Mouse (Mus musculus): Measurements from ENCODE around the gene Ghrl. TPM values are rescaled to one million over a fixed set of nuclear protein-coding genes. Genes with fewer than 3 reads are reported as not detected.

Gene Ghrl
- total and polyA plus RNA-seq, 3 experiments: 1.1 TPM; not detected in 2

DNA sequence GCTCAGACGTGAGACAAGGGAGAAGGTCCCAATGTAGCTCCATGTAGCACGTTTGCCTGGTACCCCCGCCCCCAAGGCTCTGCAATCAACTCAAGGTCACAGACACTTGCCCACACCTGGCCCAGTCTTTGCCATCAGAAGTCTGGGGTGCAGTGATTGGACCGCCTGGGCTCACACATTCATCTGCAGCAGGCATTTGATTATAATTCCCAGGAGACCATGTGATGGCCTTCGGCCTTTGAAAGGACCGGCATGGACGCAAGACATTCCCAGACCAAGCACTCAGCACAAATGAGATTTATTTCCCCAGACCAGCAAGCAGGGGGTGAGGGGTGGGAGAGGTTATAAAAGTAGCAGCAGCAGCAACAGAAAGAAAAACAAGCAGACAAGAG is 29.7 kb downstream of the Ghrl start:
- intact Hi-C loops (cut with DNase I): no loop called here
- Histone ChIP-seq H3K27me3 (ENCODE audit: control insufficient read depth, insufficient read depth, low read length) (no peaks in the 10 kb centered on the region), H3K36me3 (ENCODE audit: control insufficient read depth, insufficient read depth, low read length) (no peaks in the 10 kb centered on the region; the same call in 1 of the 2 replicates), H3K4me1 (ENCODE audit: control insufficient read depth, insufficient read depth, low read length) (peaks cover 9% of the 10 kb centered on the region), H3K27ac (peak overlapping the region; percentile 43), H3K4me3 (no peak overlapping the region), H3K9ac (ENCODE audit: low read depth, low read length) (no peak overlapping the region), H3K79me2 (replicated peaks; ENCODE audit: control insufficient read depth, insufficient read depth, low read length) (no peaks in the 10 kb centered on the region)
- DNase-seq: no peak
- TF ChIP-seq POLR2A (IDR thresholded peaks at IDR 0.05; ENCODE audit: insufficient read depth, low read depth, low read length) (no peak), CTCF (IDR thresholded peaks at IDR 0.05) (no peak), EP300 (IDR thresholded peaks at IDR 0.05; ENCODE audit: insufficient read depth, low read depth, low read length) (no peak)
- 48% methylated on average over 7 of the region's 7 CpGs for WGBS

DNA sequence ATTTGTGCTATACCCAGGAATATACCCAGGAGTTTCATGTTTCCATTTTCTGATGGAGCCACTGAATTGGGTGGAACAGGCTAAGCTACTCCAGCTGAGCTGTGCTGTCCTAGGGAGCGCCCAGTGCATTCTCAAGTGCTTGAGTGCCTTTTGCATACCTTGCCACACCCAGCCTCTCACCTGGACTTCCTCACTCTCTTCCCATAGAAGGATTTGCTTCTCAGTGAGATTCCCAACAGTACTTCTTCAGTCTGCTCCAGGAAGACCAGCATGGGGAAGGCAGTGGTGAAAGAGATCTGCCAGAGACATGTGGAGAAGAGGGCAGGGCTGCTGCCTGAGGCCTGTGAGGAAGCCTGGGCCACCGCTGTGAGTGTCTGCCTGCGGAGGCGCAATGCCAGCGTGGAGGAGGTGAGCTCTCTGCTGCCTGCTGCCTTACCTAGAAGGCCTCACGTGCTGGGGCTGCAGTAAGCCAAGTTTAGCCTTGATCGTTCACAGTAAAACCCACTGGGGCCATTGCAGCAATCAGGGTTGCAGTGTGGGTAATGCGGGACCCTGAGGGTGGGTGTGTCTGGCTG is 33.0 kb downstream of the Ghrl start:
- Histone ChIP-seq H3K79me2 (replicated peaks; ENCODE audit: control insufficient read depth, insufficient read depth, low read length) (no peaks in the 10 kb centered on the region), H3K9ac (ENCODE audit: low read depth, low read length) (no peak overlapping the region), H3K27ac (no peak overlapping the region), H3K27me3 (ENCODE audit: control insufficient read depth, insufficient read depth, low read length) (no peaks in the 10 kb centered on the region), H3K4me1 (ENCODE audit: control insufficient read depth, insufficient read depth, low read length) (peaks cover 9% of the 10 kb centered on the region), H3K36me3 (ENCODE audit: control insufficient read depth, insufficient read depth, low read length) (no peaks in the 10 kb centered on the region), H3K4me3 (no peak overlapping the region)
- 76% methylated on average over 8 of the region's 8 CpGs for WGBS
- TF ChIP-seq CTCF (IDR thresholded peaks at IDR 0.05) (no peak), EP300 (IDR thresholded peaks at IDR 0.05; ENCODE audit: insufficient read depth, low read depth, low read length) (no peak), POLR2A (IDR thresholded peaks at IDR 0.05; ENCODE audit: insufficient read depth, low read depth, low read length) (no peak)
- intact Hi-C loops (cut with DNase I): no loop called here
- DNase-seq: no peak

DNA sequence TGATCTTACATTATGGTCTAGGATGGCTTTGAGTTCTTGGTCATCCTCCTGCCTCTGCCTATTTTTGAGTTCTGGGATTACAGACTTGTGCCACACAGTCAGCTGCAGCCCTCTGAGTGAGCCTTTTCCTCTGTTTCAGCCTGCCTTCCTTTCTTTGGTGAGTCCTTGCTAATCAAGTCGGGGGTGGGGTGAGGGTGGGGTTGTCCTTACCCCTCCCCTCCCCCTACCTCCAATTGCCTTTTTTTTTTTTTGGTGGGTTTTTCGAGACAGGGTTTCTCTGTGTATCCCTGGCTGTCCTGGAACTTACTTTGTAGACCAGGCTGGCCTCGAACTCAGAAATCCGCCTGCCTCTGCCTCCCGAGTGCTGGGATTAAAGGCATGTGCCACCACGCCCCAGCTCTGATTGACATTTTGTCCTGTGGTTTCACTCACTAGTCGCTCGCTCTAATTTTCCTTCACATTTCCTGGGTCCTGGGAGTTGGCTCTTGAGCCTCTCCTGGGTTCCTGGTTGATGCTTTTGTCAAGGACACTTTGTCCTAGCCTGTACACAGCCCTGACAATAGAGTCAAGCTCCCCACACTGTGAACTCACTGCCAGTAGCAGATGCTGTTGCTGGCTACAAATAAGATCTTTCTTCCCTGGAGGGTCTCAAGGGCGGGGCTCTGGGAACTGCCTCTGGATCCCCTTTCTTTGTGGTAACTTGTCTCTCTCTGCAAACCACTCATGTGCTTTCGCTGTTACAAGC is 36.4 kb downstream of the Ghrl start:
- TF ChIP-seq CTCF (IDR thresholded peaks at IDR 0.05) (no peak), EP300 (IDR thresholded peaks at IDR 0.05; ENCODE audit: insufficient read depth, low read depth, low read length) (no peak), POLR2A (IDR thresholded peaks at IDR 0.05; ENCODE audit: insufficient read depth, low read depth, low read length) (no peak)
- Histone ChIP-seq H3K4me1 (ENCODE audit: control insufficient read depth, insufficient read depth, low read length) (peaks cover 5% of the 10 kb centered on the region), H3K9ac (ENCODE audit: low read depth, low read length) (no peak overlapping the region), H3K27ac (no peak overlapping the region), H3K27me3 (ENCODE audit: control insufficient read depth, insufficient read depth, low read length) (no peaks in the 10 kb centered on the region), H3K4me3 (no peak overlapping the region), H3K79me2 (replicated peaks; ENCODE audit: control insufficient read depth, insufficient read depth, low read length) (no peaks in the 10 kb centered on the region), H3K36me3 (ENCODE audit: control insufficient read depth, insufficient read depth, low read length) (no peaks in the 10 kb centered on the region)
- intact Hi-C loops (cut with DNase I): no loop called here
- WGBS: 92% methylated on average over 10 of the region's 10 CpGs
- DNase-seq: no peak

DNA sequence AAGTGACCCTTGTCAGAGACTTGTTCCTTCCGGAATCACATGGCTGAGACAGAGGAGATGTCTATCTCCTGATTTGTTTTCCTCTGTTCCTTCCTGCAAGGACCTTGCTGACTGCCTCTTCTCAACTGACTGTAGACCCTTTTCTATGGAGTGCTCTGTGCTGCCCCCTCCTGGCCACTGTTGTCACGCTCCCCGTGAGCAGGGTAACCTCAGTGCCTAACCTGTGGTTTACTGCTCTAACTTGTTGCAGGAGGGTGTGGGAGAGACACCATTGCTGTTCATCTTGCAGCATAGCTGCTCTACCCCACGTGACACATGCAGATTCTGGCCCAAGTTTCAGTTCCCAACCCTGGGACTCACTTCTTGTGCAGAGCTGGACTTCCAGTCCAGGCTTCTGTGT is 38.4 kb downstream of the Ghrl start:
- no peaks in the 10 kb centered on the region for H3K36me3 ChIP-seq (ENCODE audit: control insufficient read depth, insufficient read depth, low read length)
- TF ChIP-seq EP300 (IDR thresholded peaks at IDR 0.05; ENCODE audit: insufficient read depth, low read depth, low read length) (peak; percentile 86), CTCF (IDR thresholded peaks at IDR 0.05) (peak; percentile 93), POLR2A (IDR thresholded peaks at IDR 0.05; ENCODE audit: insufficient read depth, low read depth, low read length) (no peak)
- intact Hi-C loops (cut with DNase I): loop anchor here (1.0 kb wide), 1 partner anchor 43 kb away; the partner anchor contains the start of gene Irak2
- peak; percentile 83 to 89 for DNase-seq
- H3K4me3 ChIP-seq: no peak overlapping the region
- no peaks in the 10 kb centered on the region for H3K79me2 ChIP-seq (replicated peaks; ENCODE audit: control insufficient read depth, insufficient read depth, low read length)
- H3K9ac ChIP-seq (ENCODE audit: low read depth, low read length): no peak overlapping the region
- WGBS: 13% methylated on average over 4 of the region's 4 CpGs
- H3K4me1 ChIP-seq (ENCODE audit: control insufficient read depth, insufficient read depth, low read length): peaks cover 5% of the 10 kb centered on the region
- no peaks in the 10 kb centered on the region for H3K27me3 ChIP-seq (ENCODE audit: control insufficient read depth, insufficient read depth, low read length)
- H3K27ac ChIP-seq: no peak overlapping the region

DNA sequence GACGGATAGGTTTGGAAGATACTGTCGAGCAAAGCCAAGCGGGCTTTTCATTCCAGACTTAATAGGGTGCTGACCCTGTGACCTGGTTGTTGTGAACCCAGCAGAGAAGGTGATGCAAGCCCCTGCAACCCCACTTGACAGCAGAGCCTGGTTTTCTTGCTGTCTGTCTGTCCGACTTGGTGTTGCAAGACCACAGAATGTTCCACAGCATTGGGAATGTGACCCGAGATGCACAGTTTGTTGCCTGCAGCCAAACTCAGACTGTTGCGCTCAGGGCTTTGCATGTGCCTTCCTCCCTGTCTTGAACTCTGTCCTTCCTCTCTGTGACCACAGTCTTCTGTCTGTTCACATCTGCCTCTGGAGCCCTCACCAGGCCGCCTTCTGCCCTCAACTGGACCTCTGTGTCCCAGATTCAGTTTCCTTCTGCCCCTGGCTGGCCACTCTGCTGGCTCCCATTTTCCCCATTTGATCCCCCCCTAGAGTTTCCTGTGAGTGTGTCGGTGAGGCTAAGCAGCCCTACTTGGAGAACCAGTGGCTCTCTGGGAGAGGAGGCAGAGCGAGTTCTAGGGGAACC is 39.6 kb downstream of the Ghrl start:
- Histone ChIP-seq H3K9ac (ENCODE audit: low read depth, low read length) (no peak overlapping the region), H3K27me3 (ENCODE audit: control insufficient read depth, insufficient read depth, low read length) (no peaks in the 10 kb centered on the region), H3K36me3 (ENCODE audit: control insufficient read depth, insufficient read depth, low read length) (no peaks in the 10 kb centered on the region), H3K79me2 (replicated peaks; ENCODE audit: control insufficient read depth, insufficient read depth, low read length) (no peaks in the 10 kb centered on the region), H3K27ac (no peak overlapping the region), H3K4me1 (ENCODE audit: control insufficient read depth, insufficient read depth, low read length) (peaks cover 5% of the 10 kb centered on the region), H3K4me3 (no peak overlapping the region)
- WGBS: 73% methylated on average over 9 of the region's 9 CpGs
- TF ChIP-seq CTCF (IDR thresholded peaks at IDR 0.05): no peak
- no peak for TF ChIP-seq POLR2A (IDR thresholded peaks at IDR 0.05; ENCODE audit: insufficient read depth, low read depth, low read length)
- TF ChIP-seq EP300 (IDR thresholded peaks at IDR 0.05; ENCODE audit: insufficient read depth, low read depth, low read length): no peak
- intact Hi-C loops (cut with DNase I): no loop called here
- DNase-seq: no peak
